Mouse (Mus musculus) T-helper 2 cell (primary cell): ENCODE data around the gene Ddah1.

ENCODE experiments used
- in situ Hi-C: fragments of 300-600 bp; cut with MboI, MseI; formaldehyde crosslinking; loops from one replicate; pipeline ENCODE4 v1.15.1; 2025; ENCODE audit warnings: high pct_unique_total_duplicates

Gene Ddah1

GRCm38 (mm10) chr3:145764416-145764815, 5.9 kb downstream of the Ddah1 start:
- in situ Hi-C loops, result no loop called here

DNA sequence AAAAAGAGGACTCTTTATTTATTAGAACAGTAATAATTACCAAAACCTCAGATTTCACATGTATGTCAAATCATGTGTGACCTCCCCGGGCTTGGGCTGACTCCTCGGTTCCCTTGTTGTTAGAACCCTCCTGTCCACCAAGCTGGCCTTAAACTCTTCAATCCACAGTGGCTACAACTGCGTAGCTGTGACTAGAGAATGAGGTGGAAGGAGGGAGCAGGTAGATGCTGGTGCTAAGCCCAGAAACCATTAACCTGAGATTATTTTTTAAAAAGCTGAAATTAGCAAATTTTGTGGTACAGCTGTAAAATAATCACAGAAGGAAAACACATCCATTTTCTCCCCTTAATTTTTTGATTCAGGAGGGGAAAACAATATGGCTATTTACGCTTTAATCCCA, 10.0 kb downstream of the Ddah1 start:
- in situ Hi-C loops, result no loop called here

DNA sequence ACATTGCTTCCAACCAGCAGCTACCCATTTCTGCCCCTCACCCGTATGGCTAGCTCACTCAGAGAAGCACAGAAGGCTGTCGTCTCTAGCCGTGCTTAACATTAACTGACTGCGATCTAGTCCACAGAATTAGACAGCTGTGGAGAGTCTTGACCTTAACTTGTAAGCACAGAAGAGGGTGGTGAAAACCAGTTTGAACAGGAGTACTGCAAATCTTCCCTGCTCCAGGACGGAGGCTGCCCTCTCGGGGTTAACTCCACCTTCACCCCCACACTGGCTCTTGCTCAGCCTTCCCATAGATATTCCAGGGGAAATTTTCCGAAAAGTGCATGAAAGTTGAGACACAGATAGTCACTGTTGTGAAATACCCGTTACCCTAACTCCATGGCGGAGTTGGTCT, 14.9 kb downstream of the Ddah1 start:
- in situ Hi-C loops, result loop anchor here (10.0 kb wide), 1 partner anchor 851 kb away; no protein-coding TSS in a partner anchor

DNA sequence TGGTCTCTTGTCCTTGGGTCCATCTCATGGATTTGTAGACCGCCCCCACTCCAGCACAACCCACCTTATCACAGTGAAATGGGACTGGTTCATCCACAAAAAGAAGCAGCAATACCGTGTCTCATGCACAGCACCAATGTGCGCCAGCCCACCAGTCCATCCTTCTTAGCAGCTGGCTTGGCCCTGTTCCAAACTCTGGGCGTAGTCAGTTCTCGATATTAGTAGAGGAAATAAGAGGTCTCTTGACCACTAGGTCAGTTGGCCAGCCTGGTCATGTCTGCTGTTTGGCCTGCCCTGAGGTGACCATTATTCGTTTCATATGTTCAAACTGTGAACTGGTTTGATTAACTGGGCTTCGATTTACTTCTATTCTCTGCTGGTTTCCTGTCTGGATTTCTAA, 15.9 kb downstream of the Ddah1 start:
- in situ Hi-C loops, result loop anchor here (10.0 kb wide), 1 partner anchor 850 kb away; no protein-coding TSS in a partner anchor

GRCm38 (mm10) chr3:145775236-145775635, 16.8 kb downstream of the Ddah1 start:
- in situ Hi-C loops, result loop anchor here (10.0 kb wide), 1 partner anchor 850 kb away; no protein-coding TSS in a partner anchor

DNA sequence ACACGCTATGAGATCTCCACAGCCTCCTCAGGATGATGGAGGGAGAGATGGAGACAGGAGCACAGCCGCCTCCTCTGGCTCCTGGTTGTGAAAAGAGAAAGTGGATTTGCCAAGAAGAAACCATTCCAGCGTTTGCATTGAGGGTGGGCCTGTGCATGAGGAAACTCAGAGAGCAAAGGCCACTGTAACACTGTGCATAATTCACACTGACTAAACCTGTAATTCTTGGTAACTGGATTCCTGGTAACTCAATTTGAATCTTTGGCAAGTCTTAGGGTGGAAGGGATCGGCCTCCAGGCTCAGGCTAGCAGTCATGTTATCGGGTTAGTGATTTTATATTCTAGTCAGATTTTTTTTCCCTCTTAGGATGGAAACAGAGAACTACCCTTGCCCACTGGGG, 17.4 kb downstream of the Ddah1 start:
- in situ Hi-C loops, result loop anchor here (10.0 kb wide), 1 partner anchor 849 kb away; no protein-coding TSS in a partner anchor

DNA sequence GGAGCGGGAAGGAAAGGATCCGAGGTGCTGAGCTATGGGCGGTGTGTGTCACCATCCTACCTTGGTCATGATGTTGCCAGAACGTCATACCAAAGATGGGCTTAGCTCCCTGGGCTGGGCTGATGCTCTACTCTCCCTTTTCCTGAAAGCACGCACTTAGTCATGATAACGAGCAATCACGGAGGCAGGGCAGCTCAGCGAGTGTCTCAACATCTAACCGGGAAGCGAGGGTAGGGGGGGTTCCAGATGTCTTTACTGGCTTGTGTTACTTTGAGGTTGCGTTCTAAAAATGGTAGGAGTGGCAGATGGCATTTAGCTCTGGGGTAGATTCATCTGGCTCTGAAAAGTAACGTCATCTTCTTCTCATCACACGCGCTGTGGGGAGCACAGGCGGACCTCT, 18.5 kb downstream of the Ddah1 start:
- in situ Hi-C loops, result loop anchor here (10.0 kb wide), 1 partner anchor 848 kb away; no protein-coding TSS in a partner anchor

DNA sequence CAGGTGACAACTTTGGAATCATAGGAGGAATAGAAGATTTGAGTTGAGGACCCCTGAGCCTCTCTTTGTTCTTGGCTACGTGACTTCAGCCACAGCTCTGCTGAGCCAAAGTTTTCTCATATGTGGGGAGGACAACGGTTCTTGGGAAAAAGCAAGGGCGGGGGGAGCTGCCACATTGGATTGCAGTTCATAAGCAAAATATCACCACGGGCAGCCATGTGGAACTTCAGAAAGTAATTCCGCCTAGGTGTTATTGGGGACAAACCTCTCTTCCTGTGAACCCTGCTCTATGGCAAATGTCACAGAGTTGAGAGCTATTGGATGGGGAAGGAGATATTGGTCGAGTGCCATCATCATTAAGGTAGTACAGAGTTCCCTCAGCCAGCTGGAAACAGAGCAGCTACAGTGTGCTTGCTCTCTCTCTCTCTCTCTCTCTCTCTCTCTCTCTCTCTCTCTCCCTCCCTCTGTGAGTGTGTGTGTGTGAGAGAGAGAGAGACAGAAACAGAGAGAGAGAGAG, 20.0 kb downstream of the Ddah1 start:
- in situ Hi-C loops, result loop anchor here (10.0 kb wide), 1 partner anchor 846 kb away; no protein-coding TSS in a partner anchor

- in situ Hi-C loops, result loop anchor here (10.0 kb wide), 1 partner anchor 845 kb away; no protein-coding TSS in a partner anchor
Observed at GRCm38 (mm10) chr3:145779279-145779973, 21.0 kb downstream of the Ddah1 start.

DNA sequence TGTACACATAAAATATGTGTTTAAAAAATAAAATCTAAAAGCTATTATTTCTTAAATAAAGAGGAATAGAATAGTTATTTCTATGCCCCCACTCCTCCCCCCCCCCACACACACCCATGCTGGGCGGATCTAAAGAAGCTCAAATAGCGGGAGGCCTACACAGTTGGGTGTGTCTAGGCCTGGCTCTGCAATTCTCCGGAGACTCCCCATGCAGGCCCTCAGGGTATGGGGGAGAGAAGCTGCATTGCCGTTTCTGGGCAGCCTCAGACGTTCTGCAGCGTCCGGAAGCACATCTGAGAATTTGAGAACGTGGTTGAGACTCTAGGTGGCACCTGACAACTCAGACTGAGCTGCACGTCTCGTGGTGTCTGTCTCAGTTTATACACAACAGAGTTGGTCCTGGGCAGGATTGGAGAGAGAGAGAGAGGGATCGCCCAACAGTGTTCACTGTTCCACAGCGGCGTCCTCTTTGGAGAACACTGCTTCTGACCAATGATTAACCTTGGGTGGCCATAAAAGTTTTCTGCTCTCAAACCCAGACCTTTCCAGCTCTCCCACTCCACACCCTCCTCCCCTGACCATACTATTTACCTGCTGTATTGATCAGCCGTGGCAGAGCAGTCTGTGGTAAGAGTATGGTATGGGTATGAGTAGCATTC, 22.4 kb downstream of the Ddah1 start:
- in situ Hi-C loops, result no loop called here

DNA sequence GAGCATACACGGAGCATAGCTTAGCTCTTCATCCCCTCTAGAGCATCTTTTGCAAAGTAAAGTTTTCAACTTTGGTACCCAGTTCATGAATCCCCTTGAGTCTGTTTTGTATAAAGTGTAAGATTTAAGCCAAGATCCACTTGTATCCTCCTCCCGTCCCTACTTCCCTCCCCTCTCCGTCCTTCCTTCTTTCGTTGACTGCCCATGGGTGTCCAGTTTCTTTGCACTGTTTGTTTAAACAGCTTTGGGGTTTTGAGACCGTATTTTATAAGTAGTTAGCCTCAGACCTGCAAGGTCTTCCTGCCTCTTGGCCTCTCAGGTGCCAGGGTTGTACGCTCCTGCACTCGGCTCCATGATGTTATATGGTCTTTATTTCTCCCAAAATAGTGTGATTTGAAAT, 26.8 kb downstream of the Ddah1 start:
- in situ Hi-C loops, result no loop called here

DNA sequence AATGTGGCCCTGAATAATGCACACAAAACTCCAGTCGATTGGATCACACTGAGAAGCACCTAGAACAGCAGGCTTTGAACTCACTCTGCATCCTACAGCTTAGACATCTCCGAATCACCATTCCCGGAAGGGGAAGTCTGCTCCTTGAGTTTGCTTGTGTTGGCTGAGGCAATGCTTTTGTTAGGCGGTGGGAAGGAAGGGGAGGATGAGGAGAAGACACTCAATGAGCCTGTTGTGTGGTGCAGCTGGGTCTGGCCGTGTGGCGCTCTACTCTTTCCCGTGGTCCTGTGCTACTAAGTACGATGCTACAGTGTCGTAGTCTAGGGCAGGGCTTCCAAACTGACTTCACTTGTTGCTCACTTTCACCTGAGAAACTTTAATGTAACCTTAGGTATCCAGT, 28.8 kb downstream of the Ddah1 start:
- in situ Hi-C loops, result no loop called here

GRCm38 (mm10) chr3:145789114-145789513, 30.6 kb downstream of the Ddah1 start:
- in situ Hi-C loops, result no loop called here

DNA sequence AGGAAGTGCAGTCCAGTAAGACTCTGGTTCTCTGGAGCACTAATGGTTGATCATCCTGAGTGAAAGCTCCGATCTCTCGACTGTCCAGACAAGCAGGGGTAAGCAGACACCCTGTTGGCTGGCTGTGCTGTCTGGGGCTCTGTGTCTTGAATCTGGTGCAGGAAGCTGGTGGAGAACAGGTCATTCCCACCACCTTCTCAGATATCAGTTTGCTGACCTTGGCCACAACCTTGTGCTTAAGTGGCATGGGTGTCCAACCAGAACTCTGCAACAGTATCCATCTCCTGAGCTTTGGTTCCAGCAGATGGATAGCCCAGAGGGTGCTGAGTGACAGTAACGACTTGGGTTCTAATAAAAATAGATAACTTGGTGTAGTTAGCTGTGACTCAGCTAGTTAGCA, 31.8 kb downstream of the Ddah1 start:
- in situ Hi-C loops, result no loop called here

GRCm38 (mm10) chr3:145790709-145791108, 32.2 kb downstream of the Ddah1 start:
- in situ Hi-C loops, result no loop called here

DNA sequence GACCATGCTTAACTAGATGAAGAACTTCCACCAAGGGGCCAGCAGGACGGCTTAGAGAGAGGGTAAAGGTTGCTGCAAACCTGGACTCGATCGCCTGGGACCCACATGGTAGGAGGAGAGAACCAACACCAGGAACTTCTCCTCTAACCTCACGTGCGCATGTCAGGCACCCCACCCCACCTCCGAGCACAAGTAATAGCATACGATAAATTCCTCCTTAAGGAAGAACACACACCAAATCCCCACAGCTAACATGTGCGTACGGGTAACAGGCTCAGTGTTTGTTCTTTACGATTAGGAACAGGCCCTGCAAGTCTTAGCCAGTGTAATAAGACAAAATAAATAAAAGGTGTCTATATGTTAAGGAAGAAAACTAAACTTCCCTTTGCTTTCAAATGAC, 35.9 kb downstream of the Ddah1 start:
- in situ Hi-C loops, result no loop called here

DNA sequence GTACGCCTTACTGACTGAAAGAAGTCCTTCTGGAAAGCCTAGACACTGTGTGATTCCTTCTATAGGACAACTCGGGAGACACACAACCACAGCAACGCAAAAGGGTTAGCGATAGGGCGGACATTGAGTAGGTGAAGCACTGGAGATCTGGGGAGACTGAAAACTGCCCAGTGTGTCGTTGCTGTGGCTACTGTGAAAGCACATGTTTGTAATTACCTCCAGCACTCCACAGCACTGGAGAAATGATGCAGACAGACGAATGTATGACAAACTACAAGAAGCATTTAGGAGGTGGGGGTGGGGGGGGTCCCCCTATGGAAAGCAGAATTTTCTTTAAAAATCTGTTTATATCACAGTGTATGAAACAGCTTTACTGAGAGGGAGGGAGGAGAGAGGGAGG, 37.4 kb downstream of the Ddah1 start:
- in situ Hi-C loops, result no loop called here

DNA sequence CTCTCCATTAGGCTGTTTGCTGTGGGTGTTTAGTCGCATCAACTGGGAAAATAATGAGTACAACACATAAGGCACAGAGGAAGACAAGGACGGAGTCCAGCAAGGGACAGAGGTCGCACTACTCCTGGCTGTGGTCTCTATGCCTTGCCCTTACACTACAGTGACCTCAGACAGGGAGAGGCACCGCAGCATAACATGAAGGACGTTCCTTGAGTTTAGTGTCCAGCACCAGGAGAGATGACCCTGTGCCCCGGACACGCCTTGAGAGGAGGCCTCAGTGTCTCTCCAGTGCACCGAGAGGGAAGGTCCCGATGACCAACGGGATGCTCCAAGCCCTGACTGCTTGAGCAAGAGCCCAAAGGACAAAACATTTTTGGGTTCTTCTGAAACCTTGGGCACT, 39.6 kb downstream of the Ddah1 start:
- in situ Hi-C loops, result no loop called here

DNA sequence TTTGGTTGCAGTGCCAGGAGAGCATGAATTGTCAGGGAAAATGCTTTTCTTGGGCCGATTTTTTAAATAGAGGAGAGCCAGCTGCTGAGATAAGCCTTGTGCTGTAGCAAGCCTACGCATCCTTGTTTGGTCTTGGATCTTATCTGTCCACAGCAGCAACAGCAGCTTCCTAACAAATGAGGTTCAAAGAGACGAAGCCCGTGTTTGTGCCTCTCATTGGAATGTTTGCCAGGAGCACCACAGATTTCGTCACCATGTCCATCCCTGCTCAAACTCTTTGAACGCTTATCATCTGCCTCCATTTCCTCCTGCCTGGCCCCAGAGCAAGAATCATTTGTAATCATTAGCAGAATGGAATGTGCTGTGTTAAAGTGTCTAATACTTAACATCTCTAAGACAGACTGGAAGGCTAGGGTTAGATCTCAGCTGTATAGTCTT, 40.3 kb downstream of the Ddah1 start:
- in situ Hi-C loops, result no loop called here

- in situ Hi-C loops, result no loop called here
Observed at GRCm38 (mm10) chr3:145799365-145799764, 40.9 kb downstream of the Ddah1 start.

DNA sequence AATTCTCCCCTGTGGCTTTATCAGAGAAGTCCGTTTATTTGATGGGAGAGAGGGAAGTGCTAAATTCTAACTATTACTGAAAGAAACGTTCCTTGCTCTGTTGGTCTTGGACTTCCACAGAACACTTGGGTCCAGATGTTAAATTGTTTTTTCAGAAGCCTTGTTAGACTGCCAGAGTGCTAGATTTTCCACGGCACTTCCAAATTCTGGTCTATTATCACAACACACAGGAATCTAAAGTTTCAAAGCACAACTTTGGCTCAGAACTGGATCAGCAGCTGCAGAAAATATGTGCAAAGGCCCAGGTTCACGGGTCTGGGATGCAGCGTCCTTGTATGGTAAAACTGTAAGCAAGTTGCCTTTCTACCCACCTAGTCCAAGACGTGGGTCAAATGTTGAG, 43.6 kb downstream of the Ddah1 start:
- in situ Hi-C loops, result no loop called here

DNA sequence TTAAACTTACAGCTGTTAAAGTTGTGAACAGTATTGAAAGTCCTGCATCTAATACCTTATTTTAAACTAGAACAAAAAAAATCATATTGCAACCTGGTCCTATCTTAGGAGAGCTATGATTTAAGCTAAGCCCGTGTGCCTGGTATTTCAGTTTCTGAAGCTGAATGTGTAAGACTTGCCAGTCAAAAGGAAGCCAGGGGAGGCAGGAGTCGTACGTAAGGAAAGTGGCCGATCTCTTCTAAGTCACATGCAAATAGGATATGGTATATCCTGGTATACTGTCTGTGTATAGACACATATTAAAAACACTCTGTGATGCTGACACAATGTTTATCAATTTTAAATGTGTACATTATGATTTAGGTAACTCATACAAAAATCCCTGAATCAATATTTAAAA, 47.4 kb downstream of the Ddah1 start:
- in situ Hi-C loops, result no loop called here

GRCm38 (mm10) chr3:145806502-145806901, 48.0 kb downstream of the Ddah1 start:
- in situ Hi-C loops, result no loop called here
